Mouse (Mus musculus): ENCODE data around the gene 1700029P11Rik. TPM values are rescaled to one million over a fixed set of nuclear protein-coding genes. Genes with fewer than 3 reads are reported as not detected.

Gene 1700029P11Rik
- not detected for total RNA-seq (2023)

GRCm38 (mm10) chr15:81980321-81980720 lies at the start of gene 1700029P11Rik:
TSS of gene 1700029P11Rik (plus strand) at chr15:81980540.

GRCm38 (mm10) chr15:81936679-81937078 lies 43.7 kb upstream of the 1700029P11Rik start, which contains the start of gene Csdc2:
TSS of gene Csdc2 (plus strand) at chr15:81936759.

DNA sequence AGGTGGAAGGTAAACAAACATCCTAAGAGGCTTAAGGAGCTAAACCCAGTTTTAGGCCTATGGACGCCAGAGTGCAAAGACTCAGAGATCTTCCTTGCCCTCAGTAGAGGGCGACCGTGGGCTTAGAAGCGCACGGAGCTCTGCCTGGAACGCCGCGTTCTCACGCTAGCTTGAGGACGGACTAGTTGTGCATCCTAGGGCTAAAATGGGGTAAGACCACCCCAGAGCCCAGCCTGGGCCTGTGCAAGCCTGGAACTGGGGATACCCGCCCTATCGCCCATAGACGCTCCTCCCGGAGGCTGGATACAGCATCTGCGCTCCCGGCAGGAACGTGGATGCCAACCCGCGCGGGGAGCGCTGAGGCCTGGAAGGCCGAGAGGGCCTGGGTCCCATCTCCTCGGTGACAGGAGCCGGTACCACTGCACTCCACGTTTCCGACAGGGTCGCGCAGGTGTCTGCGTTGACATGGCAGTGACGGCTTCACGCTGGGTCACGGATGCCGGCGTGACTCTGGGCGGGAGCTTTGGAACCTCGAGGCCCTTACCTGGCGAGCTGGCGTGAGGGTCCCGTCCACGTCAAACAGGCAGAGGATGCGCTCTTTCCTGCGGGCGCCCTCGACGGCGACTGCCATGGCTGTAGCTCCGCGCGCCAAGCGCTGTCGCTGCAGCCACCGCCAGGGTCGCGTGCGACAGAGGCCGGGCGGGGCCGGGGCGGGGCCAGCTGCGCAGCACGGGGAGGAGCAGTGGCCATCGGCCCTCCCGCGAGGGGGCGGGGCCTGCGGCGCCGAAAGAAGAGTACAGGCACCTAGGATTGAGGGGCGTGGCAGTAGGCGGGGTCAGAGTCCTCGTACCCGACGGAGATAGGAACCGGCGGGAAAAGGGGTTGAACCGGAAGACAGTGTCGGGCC lies 19.9 kb upstream of the 1700029P11Rik start, which contains the start of gene Pmm1:
TSS of gene Pmm1 (minus strand) at position 760 of the 907 bp plus-strand sequence.

GRCm38 (mm10) chr15:81987646-81988045 lies 7.3 kb downstream of the 1700029P11Rik start, which contains the start of gene Xrcc6:
TSS of gene Xrcc6 (plus strand) at chr15:81987835.

Other genes with a start within 250 kb of the 1700029P11Rik start
- gene Zc3h7b, start 235.5 kb upstream of the 1700029P11Rik start, total RNA-seq (2023): 18.7 TPM
- 74.5 TPM for gene Rangap1, start 235.0 kb upstream of the 1700029P11Rik start, total RNA-seq (2023)
- gene Tef, start 178.1 kb upstream of the 1700029P11Rik start, total RNA-seq (2023): 22.0 TPM
- gene Tob2, start 121.7 kb upstream of the 1700029P11Rik start, total RNA-seq (2023): 97.9 TPM
- gene Phf5a, start 108.6 kb upstream of the 1700029P11Rik start, total RNA-seq (2023): 69.0 TPM
- 134 TPM for gene Aco2, start 108.2 kb upstream of the 1700029P11Rik start, total RNA-seq (2023)
- 12.4 TPM for gene Polr3h, start 54.3 kb upstream of the 1700029P11Rik start, total RNA-seq (2023)
- not detected for gene Csdc2, start 43.8 kb upstream of the 1700029P11Rik start, total RNA-seq (2023)
- gene Pmm1, start 19.6 kb upstream of the 1700029P11Rik start, total RNA-seq (2023): 19.6 TPM
- gene Xrcc6, start 7.3 kb downstream of the 1700029P11Rik start, total RNA-seq (2023): 35.7 TPM
- gene Desi1, start 53.3 kb downstream of the 1700029P11Rik start, total RNA-seq (2023): 23.9 TPM
- 93.2 TPM for gene Snu13, start 67.1 kb downstream of the 1700029P11Rik start, total RNA-seq (2023)
- not detected for gene 4930407I10Rik, start 78.6 kb downstream of the 1700029P11Rik start, total RNA-seq (2023)
- gene Mei1, start 89.5 kb downstream of the 1700029P11Rik start, total RNA-seq (2023): not detected
- gene Ccdc134, start 147.4 kb downstream of the 1700029P11Rik start, total RNA-seq (2023): 36.7 TPM
- gene Srebf2, start 166.6 kb downstream of the 1700029P11Rik start, total RNA-seq (2023): 211 TPM
- not detected for gene Shisa8, start 232.3 kb downstream of the 1700029P11Rik start, total RNA-seq (2023)
- gene Tnfrsf13c, start 243.8 kb downstream of the 1700029P11Rik start, total RNA-seq (2023): 9.7 TPM